Mouse (Mus musculus) heart, embryonic 12.5 days (tissue): ENCODE measurements around the gene Hoxa4. TPM values are rescaled to one million over a fixed set of nuclear protein-coding genes. Genes with fewer than 3 reads are reported as not detected.

Experiments used
- ATAC-seq: fragments of 200-750 bp; cut with Nextera tagmentation; 2 replicates; pipeline ENCODE4 v1.8.0; 2017; ENCODE audit warnings: moderate TSS enrichment, moderate library complexity; ENCODE audit not compliant: insufficient number of reproducible peaks, low FRiP score
- H3K27ac ChIP-seq: fragments of 300-500 bp; sonication (generic); 2 replicates; pipeline ENCODE4 v1.5.1; 2016; ENCODE audit warnings: mild to moderate bottlenecking, moderate library complexity; ENCODE audit not compliant: poor library complexity, severe bottlenecking
- H3K27me3 ChIP-seq: fragments of 300-500 bp; sonication (generic); replicated peaks from 2 replicates; pipeline ENCODE4 v1.6.1; 2016; ENCODE audit warnings: mild to moderate bottlenecking, moderate library complexity
- H3K36me3 ChIP-seq: fragments of 300-500 bp; sonication (generic); 2 replicates; pipeline ENCODE4 v1.6.1; 2016; ENCODE audit warnings: mild to moderate bottlenecking, moderate library complexity
- H3K4me1 ChIP-seq: fragments of 300-500 bp; sonication (generic); replicated peaks from 2 replicates; pipeline ENCODE4 v1.6.1; 2016; ENCODE audit warnings: mild to moderate bottlenecking
- H3K4me2 ChIP-seq: fragments of 300-500 bp; sonication (generic); 2 replicates; pipeline ENCODE4 v1.6.1; 2016; ENCODE audit warnings: mild to moderate bottlenecking, moderate library complexity
- H3K4me3 ChIP-seq: fragments of 300-500 bp; sonication (generic); 2 replicates; pipeline ENCODE4 v1.5.1; 2016; ENCODE audit warnings: mild to moderate bottlenecking
- H3K9ac ChIP-seq: fragments of 300-500 bp; sonication (generic); 2 replicates; pipeline ENCODE4 v1.6.1; 2016; ENCODE audit warnings: mild to moderate bottlenecking, moderate library complexity
- H3K9me3 ChIP-seq: fragments of 300-500 bp; sonication (generic); replicated peaks from 2 replicates; pipeline ENCODE4 v1.6.1; 2016; ENCODE audit warnings: mild to moderate bottlenecking, moderate library complexity
- WGBS: fragments of 180-500 bp; shearing (Covaris S2); methylation state at CpG from one replicate; pipeline ENCODE4 v1.1.7; 2016; 5-methylcytosine and 5-hydroxymethylcytosine counted together
- microRNA counts: library from miRNA; unstranded; fragments of <30 nt; microRNA quantifications from one replicate; lab custom pipeline; 2017
- microRNA-seq: library from miRNA; unstranded; fragments of <30 nt; microRNA quantifications from one replicate; pipeline ENCODE4, GENCODE M21; 2017
- polyA plus RNA-seq: library from polyadenylated mRNA; unstranded; fragments of >200 nt; fragmentation: Nextera tagmentation; extraction: Ambion mirVana; gene quantifications from 2 replicates; pipeline ENCODE4 v1.2.1, GENCODE M21; 2016

The Hoxa4 gene
- polyA plus RNA-seq, 1 experiment from 2014 or later: 0.38 TPM

DNA sequence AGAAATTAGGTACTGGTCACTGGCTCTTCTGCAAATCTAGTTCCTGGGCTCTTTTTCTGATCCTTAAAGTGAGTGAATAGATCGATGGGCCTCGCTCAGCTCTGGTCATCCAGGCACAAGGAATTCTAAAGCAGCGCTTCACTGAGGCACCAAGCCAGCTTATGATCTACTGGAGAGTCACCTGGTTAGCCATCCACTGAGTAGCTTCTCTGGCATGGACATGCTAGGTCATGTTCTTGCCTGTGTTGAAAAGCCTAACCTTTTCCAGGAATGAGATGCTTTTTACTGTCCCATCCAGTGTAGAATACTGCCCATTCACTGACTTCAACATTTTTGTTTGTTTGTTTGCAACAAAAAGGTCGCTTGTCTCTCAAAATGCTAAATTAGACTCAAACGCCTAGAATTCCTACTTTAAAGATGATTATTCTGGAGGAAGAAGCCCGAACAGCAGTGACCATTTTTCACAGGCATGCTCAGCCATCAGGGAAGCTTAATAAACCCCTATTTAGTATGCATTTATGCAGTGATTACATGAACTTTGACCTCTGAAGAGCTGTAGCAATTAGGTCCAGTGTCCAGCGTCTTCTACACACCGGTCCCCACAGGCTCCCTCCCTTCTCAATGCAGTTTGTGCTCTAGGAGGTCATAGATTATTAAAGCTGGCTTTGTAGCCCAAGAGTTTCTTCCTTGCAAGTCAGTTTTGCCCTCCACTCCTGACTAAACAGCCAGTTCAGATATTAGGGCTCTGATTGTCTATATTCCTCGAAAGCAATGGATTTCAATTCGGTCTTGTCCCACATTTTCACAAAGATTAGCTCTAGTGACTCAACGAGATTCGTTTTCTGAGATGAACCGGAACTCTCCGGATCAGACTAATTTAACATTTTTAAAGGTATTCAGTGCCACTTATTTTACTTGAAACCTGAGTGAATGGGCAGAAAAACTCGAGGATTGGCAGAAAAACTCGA is 39.0 kb downstream of the Hoxa4 start:
- Histone ChIP-seq H3K4me1 (no peaks in the 10 kb centered on the region), H3K27me3 (peaks cover 86% of the 10 kb centered on the region), H3K9me3 (peaks cover 8% of the 10 kb centered on the region), H3K4me2 (no peak overlapping the region), H3K9ac (no peak overlapping the region), H3K4me3 (no peak overlapping the region), H3K36me3 (no peaks in the 10 kb centered on the region), H3K27ac (no peak overlapping the region)
- no peak for ATAC-seq
- WGBS: 12% methylated on average over 16 of the region's 16 CpGs

DNA sequence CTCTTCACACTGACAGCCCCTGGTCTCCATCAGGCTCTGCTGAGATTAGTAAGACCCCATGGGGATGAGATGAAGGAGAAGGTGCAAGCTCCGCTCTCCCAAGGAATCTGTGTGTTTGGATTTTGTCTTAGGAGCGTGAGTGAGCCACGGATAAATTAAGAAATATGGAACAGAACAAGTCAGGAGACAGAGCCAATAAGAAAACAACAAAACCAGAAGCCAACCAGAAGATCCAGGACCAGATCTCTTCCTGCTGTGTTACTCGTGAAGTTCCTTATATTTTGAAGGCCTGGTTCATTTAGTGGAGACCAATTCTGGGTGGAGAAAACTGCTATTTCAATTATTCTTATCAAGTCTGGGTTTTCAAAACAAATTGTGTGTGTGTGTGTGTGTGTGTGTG is 40.0 kb downstream of the Hoxa4 start:
- peaks cover 86% of the 10 kb centered on the region for H3K27me3 ChIP-seq
- 18% methylated on average over 4 of the region's 4 CpGs for WGBS
- no peaks in the 10 kb centered on the region for H3K4me1 ChIP-seq
- no peak overlapping the region for H3K27ac ChIP-seq
- H3K4me2 ChIP-seq: no peak overlapping the region
- H3K9ac ChIP-seq: no peak overlapping the region
- no peak for ATAC-seq
- no peak overlapping the region for H3K4me3 ChIP-seq
- no peaks in the 10 kb centered on the region for H3K36me3 ChIP-seq
- H3K9me3 ChIP-seq: peaks cover 8% of the 10 kb centered on the region

DNA sequence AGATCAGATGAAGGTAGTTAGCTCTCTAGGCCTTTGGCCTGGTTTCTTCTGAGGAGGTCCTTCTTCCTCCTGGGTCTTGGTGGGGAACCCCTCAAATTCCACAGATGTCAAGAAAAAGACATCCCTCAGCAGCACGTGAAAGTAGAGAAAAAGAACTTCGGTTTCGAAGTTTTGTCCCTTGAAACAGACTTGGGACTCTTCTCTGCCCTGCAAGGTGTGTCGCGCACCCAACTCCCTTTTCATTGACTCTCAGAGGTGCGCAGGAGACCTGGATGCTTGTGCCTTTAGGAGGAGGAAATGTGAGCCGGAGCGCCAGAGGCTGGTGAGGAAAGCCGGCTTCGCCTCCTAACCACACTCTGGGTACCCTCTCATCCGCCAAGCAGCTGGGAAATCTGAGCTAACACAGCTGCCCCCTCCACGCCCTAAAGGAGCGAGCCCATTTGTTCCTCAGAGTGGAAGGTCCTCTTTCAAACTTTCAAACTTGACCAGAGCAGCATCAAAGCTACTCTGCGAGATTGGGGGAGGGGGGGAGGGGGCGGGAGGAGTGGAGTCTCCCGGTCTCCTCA is 41.1 kb downstream of the Hoxa4 start:
- no peak for ATAC-seq
- Histone ChIP-seq H3K36me3 (no peaks in the 10 kb centered on the region), H3K4me2 (no peak overlapping the region), H3K27ac (no peak overlapping the region), H3K9ac (no peak overlapping the region), H3K4me1 (no peaks in the 10 kb centered on the region), H3K9me3 (peaks cover 8% of the 10 kb centered on the region), H3K27me3 (peaks cover 84% of the 10 kb centered on the region), H3K4me3 (no peak overlapping the region)
- WGBS: 6% methylated on average over 16 of the region's 16 CpGs

MicroRNA genes within 50 kb of the gene (microRNA counts, 519-probe panel; counts per million panel counts)
- microRNA mmu-miR-196b (lab: Ali Mortazavi, UCI): not detected

Small RNAs within 50 kb of the gene (microRNA-seq; reads per million reads assigned to microRNA genes)
- 295 reads per million, percentile 66 among the genes with 10 or more reads in this experiment for gene Mir196b

Other genes with a start within 250 kb of the Hoxa4 start
- 12.2 and 13.9 TPM in 2 replicates for gene Skap2, start 179.2 kb downstream of the Hoxa4 start, polyA plus RNA-seq
- gene Hoxa1, start 33.4 kb downstream of the Hoxa4 start, polyA plus RNA-seq: 0.89 and 1.3 TPM in 2 replicates
- gene Hoxa2, start 26.9 kb downstream of the Hoxa4 start, polyA plus RNA-seq: 0.98 and 1.2 TPM in 2 replicates
- gene 5730596B20Rik, start 14.3 kb downstream of the Hoxa4 start, polyA plus RNA-seq: 0.15 and 0.36 TPM in 2 replicates
- 0.96 and 1.7 TPM in 2 replicates for gene Hoxa5, start 12.8 kb upstream of the Hoxa4 start, polyA plus RNA-seq
- not detected in 2 replicates for gene Hoxa6, start 17.0 kb upstream of the Hoxa4 start, polyA plus RNA-seq
- gene Hoxa3, start 21.6 kb upstream of the Hoxa4 start, polyA plus RNA-seq: 0.72 and 0.80 TPM in 2 replicates
- not detected in 2 replicates for gene Gm28308, start 21.6 kb upstream of the Hoxa4 start, polyA plus RNA-seq
- 0.44 TPM in 1 of 2 replicates, not detected in the other for gene Hoxa7, start 30.1 kb upstream of the Hoxa4 start, polyA plus RNA-seq
- gene Hoxa9, start 39.3 kb upstream of the Hoxa4 start, polyA plus RNA-seq: 0.48 and 0.54 TPM in 2 replicates
- 0.31 and 0.60 TPM in 2 replicates for gene Hoxa10, start 49.1 kb upstream of the Hoxa4 start, polyA plus RNA-seq
- gene Hoxa11, start 54.1 kb upstream of the Hoxa4 start, polyA plus RNA-seq: 0.09 TPM in 1 of 2 replicates, not detected in the other
- 0.10 TPM in 1 of 2 replicates, not detected in the other for gene Hoxa13, start 69.1 kb upstream of the Hoxa4 start, polyA plus RNA-seq
- gene Evx1, start 121.7 kb upstream of the Hoxa4 start, polyA plus RNA-seq: not detected in 2 replicates